Mouse (Mus musculus): ENCODE measurements at regions not wholly inside any gene's neighbourhood (a gene's known extent, or its start where the extent isn't known, plus 50 kb on each side); places are given as distances from the start of the nearest gene placed in this dataset.

DNA sequence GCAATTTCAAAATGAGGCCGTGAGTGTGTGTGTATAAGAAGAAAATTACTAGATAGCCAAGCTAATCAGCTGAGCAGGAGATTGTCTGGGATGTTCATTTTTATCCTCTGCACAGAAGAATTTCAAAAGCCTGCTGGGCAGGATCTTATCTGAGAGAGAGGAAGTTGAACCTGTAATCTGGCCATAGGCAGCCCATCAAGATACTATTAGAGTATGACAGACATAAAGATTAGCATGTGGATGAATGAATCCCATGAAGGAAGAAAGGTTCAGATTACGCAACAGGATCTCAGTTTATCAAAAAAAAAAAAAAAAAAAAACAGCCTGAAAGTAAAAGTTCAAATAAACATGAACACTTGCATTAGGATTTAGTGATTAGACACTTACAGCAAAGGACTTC is 317.3 kb upstream of the C030005K15Rik start:
- no peak for DNase-seq

DNA sequence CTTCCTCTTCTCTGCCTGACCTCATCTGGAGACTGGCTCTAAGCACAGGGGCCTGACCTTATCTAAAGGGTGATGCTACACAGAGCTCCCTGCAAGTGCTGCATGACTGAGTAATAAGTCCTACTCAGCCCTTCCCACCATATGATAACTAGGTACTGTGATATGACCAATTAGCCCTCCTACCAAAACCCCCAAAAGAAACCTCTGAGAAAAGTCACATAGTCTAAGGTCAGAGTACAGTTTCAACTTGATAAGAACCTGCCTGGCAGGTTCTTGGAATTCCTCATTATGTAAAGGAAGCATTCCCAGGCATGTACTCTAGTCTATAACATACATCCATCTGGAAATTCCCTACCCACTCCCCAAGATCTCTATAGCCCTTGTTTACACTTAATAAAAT is 318.0 kb upstream of the C030005K15Rik start:
- no peak for DNase-seq

GRCm38 (mm10) chr10:98073432-98073831 is 346.9 kb upstream of the C030005K15Rik start:
- DNase-seq, result no peak

DNA sequence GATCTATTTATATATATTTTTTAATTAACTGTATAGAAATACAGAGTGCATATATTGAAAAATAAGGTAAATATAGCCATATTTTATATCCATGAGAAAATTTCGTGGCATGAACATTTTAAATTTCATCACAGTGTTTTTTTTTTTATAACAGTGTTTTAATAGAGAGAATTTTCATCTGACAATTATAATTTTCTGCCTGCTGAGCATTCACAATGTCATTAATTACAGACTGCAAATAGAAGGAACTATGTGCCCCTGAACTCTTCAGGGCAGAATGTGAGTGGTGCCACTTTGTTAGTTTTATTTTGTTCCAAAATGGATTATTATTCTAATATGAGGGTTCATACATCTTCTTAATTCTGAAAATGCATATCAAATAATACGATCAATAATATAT is 358.3 kb upstream of the C030005K15Rik start:
- DNase-seq, result no peak

DNA sequence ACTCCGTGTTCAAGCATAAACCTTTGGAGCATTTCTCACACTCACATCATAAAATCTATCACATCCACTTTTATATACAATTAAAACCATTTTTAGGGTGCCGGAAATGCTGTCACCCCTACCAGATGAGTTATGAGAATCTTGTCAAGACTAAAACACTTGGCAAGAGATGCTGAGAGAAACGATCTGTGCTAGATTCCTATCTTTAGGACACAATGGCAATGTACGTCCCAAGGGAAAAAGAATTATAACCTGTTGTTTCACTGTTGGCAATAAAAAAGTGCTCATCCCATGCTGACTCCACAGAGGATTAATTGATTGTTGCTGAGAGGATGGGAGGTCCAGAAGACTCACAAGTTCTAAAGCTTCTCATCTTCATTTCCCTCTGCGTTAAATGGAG is 389.7 kb upstream of the C030005K15Rik start:
- DNase-seq, result no peak

- no peak for DNase-seq
Observed at GRCm38 (mm10) chr10:98125713-98126112, 399.2 kb upstream of the C030005K15Rik start.

DNA sequence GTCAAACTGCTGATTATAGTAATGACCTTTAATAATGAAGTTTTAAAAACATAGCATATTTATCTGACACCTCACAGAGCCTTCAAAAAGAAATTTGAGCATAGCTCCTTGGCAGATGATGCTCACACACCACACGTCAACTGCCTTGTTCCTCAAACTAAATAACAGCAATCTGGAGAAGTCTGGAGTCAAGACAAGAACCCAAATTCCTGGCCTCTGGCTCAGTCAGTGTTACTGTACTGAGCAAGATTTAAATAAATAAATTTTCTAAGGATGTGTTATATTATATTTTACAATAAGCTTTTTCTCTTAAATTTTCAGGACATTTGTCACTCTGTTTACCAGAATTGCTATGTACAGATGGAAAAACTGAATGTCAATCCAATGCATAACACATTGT is 408.5 kb upstream of the C030005K15Rik start:
- no peak for DNase-seq

- no peak for DNase-seq
Observed at GRCm38 (mm10) chr10:98145773-98146172, 419.2 kb upstream of the C030005K15Rik start.

- DNase-seq, result no peak
Observed at GRCm38 (mm10) chr10:98146998-98147863, 420.7 kb upstream of the C030005K15Rik start.

GRCm38 (mm10) chr10:98155982-98156381 is 429.4 kb upstream of the C030005K15Rik start:
- DNase-seq, result no peak

DNA sequence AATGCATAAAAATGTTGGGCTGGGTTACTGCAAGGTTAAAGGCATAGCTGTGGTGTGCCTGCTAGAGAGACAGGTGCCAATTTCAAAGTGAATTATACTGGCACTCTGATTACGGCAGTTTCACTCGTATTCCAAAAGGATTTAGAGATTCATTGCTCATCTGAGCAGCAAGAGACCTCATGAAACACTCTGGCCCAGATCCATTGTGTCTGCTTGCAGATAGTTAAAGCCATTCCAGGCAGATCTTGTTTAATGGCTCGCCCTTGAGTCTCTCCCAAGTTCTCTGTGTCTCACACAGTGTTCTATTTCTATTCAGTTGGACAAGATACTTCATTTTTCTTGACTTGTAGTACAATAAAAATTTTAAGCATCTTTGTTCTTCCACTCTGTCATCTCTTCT is 459.1 kb upstream of the C030005K15Rik start:
- peak in 1 of 2 experiments; percentile 18 for DNase-seq

DNA sequence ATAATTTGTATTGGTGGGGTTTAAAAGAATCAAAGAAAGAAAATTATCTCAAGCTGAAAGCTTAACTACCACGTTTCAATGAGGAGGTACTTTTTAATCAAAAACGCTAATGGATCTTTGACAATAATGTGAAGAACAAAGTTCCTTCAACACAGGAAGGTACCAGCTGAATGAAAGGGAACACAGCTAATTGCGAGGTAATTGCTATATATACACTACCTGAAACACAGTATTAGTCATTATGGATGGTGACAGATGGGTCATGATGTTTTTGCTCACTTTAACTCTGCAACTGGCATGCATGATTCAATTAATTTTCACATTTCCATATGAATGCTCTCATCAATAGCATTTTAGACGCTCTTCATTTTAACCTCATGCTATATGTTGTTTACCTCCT is 470.3 kb upstream of the C030005K15Rik start:
- DNase-seq, result no peak

DNA sequence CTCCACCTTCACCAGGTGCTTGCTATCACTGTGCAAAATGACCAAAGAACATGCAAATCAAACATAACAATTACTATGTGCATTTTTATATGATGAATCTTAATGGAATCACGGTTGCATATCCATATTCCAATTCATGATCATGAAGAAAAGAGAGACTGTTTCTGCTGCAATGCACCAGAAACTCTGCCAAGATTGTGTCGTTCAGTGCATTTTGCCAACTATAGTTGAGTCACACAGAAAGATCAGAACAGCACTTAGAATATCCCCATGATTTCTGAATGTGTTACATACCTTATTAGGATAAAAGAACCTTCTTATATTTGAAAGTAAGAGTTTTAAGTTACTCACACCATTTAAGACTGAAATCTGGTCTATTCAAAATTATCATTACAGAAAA is 483.7 kb upstream of the C030005K15Rik start:
- no peak for DNase-seq

GRCm38 (mm10) chr10:98212876-98213587 is 486.5 kb upstream of the C030005K15Rik start:
- no peak for DNase-seq

DNA sequence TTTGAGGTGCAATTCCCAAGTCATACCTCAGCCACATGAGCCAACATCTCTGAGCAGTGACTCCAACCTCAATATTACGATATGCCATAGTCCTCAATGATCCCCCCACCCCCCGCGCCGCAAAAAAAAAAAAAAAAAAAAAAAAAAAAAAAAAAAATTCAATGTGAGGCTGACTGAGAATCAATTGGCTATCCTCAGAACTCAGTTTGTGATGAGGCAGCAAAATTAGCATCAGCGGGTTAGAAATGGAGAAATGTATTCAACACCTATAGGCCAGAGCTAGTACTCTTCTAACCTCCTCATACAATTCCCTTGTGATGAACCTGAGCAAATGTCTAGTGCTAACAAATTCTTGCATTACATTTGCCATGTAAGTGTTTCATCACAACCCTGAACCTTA is 504.5 kb upstream of the C030005K15Rik start:
- DNase-seq, result no peak

- no peak for DNase-seq
Observed at GRCm38 (mm10) chr10:98231705-98232235, 505.2 kb upstream of the C030005K15Rik start.

- DNase-seq, result no peak
Observed at GRCm38 (mm10) chr10:98248311-98248710, 521.8 kb upstream of the C030005K15Rik start.

GRCm38 (mm10) chr10:98257980-98258707 is 531.6 kb upstream of the C030005K15Rik start:
- DNase-seq, result no peak

DNA sequence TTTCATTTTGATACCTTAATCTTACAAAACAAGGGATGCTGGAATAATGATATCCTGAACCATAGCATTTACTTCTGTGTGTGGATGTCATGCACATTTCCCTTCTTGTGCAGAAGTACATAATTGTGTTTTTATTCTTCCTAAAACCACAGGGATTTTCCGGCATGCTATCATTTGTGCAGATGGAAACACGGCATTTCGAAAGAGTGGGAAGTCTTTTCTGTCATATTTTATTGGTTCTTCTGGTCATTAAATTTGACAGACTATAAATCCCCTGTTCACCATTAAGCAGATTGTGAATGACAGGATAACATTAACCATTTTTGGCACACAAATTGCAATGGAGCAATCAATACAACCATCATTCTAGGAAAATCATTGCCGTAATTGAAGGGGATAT is 532.7 kb upstream of the C030005K15Rik start:
- no peak for DNase-seq

GRCm38 (mm10) chr10:98268511-98268910 is 542.0 kb upstream of the C030005K15Rik start:
- DNase-seq, result no peak

DNA sequence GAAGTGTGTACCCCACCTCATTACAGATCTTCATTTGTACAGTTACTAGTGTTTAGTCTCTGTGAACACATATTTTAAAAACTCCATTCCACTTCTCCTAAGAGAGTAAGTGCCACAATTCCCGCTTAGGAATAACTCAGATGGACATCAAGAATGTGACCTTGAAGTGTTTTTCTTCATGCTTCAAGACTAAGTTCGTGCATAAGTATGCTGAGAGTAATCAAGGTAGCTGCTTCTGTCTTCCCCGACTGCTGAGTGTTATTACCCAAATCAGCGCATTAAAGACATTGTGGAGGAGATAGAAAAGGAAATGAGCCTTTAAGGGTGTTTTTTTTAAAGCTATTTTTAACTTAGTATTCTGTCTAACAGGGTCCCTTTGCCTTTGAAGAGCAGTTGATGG is 565.1 kb upstream of the C030005K15Rik start:
- no peak for DNase-seq

DNA sequence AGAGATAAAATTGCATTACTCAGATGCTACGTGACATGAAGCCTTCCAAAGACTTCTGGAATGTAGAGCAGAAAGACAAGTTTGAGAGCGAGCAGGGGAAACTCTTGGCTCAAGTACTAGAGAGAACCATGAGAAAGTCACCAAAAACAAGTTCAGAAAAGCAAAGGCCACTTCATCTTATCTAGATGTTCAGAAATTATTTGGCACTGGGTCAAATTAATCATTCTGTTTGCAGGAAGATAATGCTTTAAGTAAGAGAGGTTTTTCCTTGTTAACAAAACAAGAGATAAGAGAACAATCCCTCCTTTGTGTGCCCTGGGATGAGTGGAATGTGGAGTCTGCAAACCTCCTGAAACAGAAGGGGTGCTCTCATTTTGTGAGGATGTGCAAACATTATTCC is 565.6 kb upstream of the C030005K15Rik start:
- DNase-seq, result no peak

DNA sequence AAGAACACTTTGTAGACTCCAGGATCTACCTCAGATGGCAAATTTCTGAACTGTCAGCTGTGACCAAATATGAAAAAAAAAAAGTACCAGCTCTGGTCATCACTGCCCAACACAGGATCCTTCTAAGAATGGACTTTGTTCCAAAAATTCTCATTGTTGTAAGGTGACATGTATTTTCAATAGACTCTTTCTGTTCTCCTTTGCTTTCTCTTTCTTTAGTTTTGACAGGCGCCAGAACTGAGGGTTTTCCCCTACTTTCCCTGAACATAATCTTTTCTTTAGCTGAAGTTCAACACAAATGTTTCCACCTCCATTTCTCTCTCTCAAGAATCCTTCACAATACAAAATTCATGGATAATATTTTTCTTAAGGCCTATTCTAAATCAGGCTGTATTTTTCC is 579.1 kb upstream of the C030005K15Rik start:
- DNase-seq, result no peak
